Comparison of ENCODE assay signal across 8 mouse cellular contexts in the genomic region with DNA sequence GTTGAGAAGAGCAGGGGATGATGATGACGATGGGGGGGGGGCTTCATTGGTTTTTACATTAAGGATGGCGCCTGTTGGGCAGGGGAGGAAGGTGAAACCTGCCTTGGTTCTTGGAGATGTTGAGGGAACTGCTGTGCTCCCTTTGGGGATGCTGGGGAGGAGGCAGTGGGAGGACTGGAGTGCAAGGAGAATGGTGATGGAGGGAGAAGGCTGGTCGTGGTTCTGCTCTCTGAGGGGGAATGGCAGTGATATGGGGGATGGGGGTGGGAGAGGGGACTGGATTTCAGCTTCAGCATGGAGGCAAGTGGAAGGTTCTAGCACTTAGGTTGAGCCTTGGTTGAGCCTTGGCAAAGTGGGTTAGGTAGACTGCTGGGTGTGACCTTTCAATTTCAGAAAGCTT. TPM values are rescaled to one million over a fixed set of nuclear protein-coding genes. Genes with fewer than 3 reads are reported as not detected.
DNase-seq lines count a peak whose midpoint lies in the region; ATAC-seq and TF ChIP-seq lines count a peak whose summit lies in the region.

No protein-coding gene starts in this region.

- no peaks in the 10 kb centered on the region for H3K27me3 ChIP-seq in ES-Bruce4 (ENCODE audit: control insufficient read depth, insufficient read depth, low read length, poor library complexity, severe bottlenecking)
- H3K27me3 ChIP-seq in forebrain, postnatal 0 days (ENCODE audit: insufficient read depth, low read length) = no peaks in the 10 kb centered on the region
- peaks cover 36% of the 10 kb centered on the region for H3K27me3 ChIP-seq in liver, embryonic 16.5 days (ENCODE audit: control insufficient read depth, insufficient read depth, low read depth, low read length)

- TF ChIP-seq POLR2A in ES-Bruce4 (IDR thresholded peaks at IDR 0.05; ENCODE audit: insufficient read depth, low read length) = no peak

- TF ChIP-seq EP300 in ES-Bruce4 (IDR thresholded peaks at IDR 0.05; ENCODE audit: insufficient read depth, low read depth, low read length) = no peak

- no peak for ATAC-seq in forebrain, postnatal 0 days
- no peak for ATAC-seq in liver, embryonic 16.5 days (ENCODE audit: low read depth)

- intact Hi-C loops in gastrocnemius, adult 2 months (cut with DNase I) = no loop called here

- peak overlapping the region; percentile 75 for H3K4me3 ChIP-seq in gastrocnemius, adult 2 months
- H3K4me3 ChIP-seq in ES-Bruce4 (ENCODE audit: low read depth, low read length) = peak overlapping the region; percentile 91
- H3K4me3 ChIP-seq in forebrain, postnatal 0 days (ENCODE audit: low read depth, low read length) = peak overlapping the region; percentile 55
- peak overlapping the region; percentile 56 for H3K4me3 ChIP-seq in liver, embryonic 16.5 days (ENCODE audit: low read depth, low read length)

- peaks cover 3% of the 10 kb centered on the region for H3K4me1 ChIP-seq in ES-Bruce4 (ENCODE audit: control insufficient read depth, insufficient read depth, low read length)
- H3K4me1 ChIP-seq in forebrain, postnatal 0 days (ENCODE audit: insufficient read depth) = 0 out of 2 replicates have a peak, but pooled peaks cover 3% of the 10 kb centered on the region
- peaks cover 9% of the 10 kb centered on the region for H3K4me1 ChIP-seq in liver, embryonic 16.5 days (ENCODE audit: control insufficient read depth, low read depth, low read length)

- H3K9ac ChIP-seq in ES-Bruce4 (ENCODE audit: low read depth, poor library complexity, severe bottlenecking) = peak overlapping the region; percentile 90
- H3K9ac ChIP-seq in forebrain, postnatal 0 days = peak overlapping the region; percentile 72
- no peak overlapping the region for H3K9ac ChIP-seq in liver, embryonic 16.5 days (ENCODE audit: low read depth, low read length)

- H3K36me3 ChIP-seq in ES-Bruce4 (ENCODE audit: control insufficient read depth, insufficient read depth, low read length, poor library complexity, severe bottlenecking) = no peaks in the 10 kb centered on the region
- no peaks in the 10 kb centered on the region for H3K36me3 ChIP-seq in forebrain, postnatal 0 days (ENCODE audit: insufficient read depth)
- no peaks in the 10 kb centered on the region for H3K36me3 ChIP-seq in liver, embryonic 16.5 days (ENCODE audit: control insufficient read depth, insufficient read depth)

- no peak for TF ChIP-seq CTCF in gastrocnemius, adult 2 months (IDR thresholded peaks at IDR 0.05)
- TF ChIP-seq CTCF in ES-Bruce4 (IDR thresholded peaks at IDR 0.05; ENCODE audit: low read depth, low read length) = no peak
- no peak for TF ChIP-seq CTCF in forebrain, postnatal 0 days (IDR thresholded peaks at IDR 0.05; ENCODE audit: low read depth)

- H3K4me2 ChIP-seq in forebrain, postnatal 0 days (ENCODE audit: low read depth) = peak overlapping the region; percentile 53
- H3K4me2 ChIP-seq in liver, embryonic 16.5 days (ENCODE audit: low read depth, low read length) = no peak overlapping the region

- H3K27ac ChIP-seq in gastrocnemius, adult 2 months = peak overlapping the region; percentile 80; the same call in 1 of the 2 replicates
- H3K27ac ChIP-seq in ES-Bruce4 (ENCODE audit: insufficient read depth, low read length) = no peak overlapping the region
- H3K27ac ChIP-seq in forebrain, postnatal 0 days (ENCODE audit: low read depth, low read length) = peak overlapping the region; percentile 81; the same call in 1 of the 2 replicates
- H3K27ac ChIP-seq in liver, embryonic 16.5 days (ENCODE audit: low read length) = no peak overlapping the region

- DNase-seq in gastrocnemius, adult 2 months = no peak
- DNase-seq in gastrocnemius, adult 18-20 months (ENCODE audit: low spot score) = no peak
- no peak for DNase-seq in forebrain, postnatal 0 days
- DNase-seq in thymus, postnatal 4 days = no peak
- no peak for DNase-seq in cerebellum, adult 11 months
- no peak for DNase-seq in left cerebral cortex, adult 11 months (ENCODE audit: low spot score)

- 19% methylated on average over 3 of the region's 3 CpGs for WGBS in forebrain, postnatal 0 days
- 24% methylated on average over 3 of the region's 3 CpGs for WGBS in liver, embryonic 16.5 days (ENCODE audit: insufficient replicate concordance)

- H3K9me3 ChIP-seq in ES-Bruce4 (replicated peaks; ENCODE audit: control insufficient read depth, insufficient read depth, low read length, poor library complexity, severe bottlenecking) = no peaks in the 10 kb centered on the region
- H3K9me3 ChIP-seq in forebrain, postnatal 0 days (ENCODE audit: low read length) = no peaks in the 10 kb centered on the region
- H3K9me3 ChIP-seq in liver, embryonic 16.5 days (replicated peaks; ENCODE audit: control insufficient read depth, low read length) = no peaks in the 10 kb centered on the region

RNA-seq across cellular contexts. Expression of gene Fhl1, which starts 0.8 kb away (rescaled TPM):
- total RNA-seq in gastrocnemius, adult 2 months (2021) = 1,000 to 10,000 TPM in 1 of 2 experiments, 100 to 1,000 TPM in 1; 673 to 2,064 TPM
- total RNA-seq in gastrocnemius, adult 18-20 months (2021) = 1,000 to 10,000 TPM; 1,822 to 2,163 TPM
- polyA plus RNA-seq in ES-Bruce4 (2011; ENCODE audit: insufficient read depth, insufficient read length, low read depth, missing spikeins) = 162 and 169 TPM in 2 replicates
- total RNA-seq in forebrain, postnatal 0 days (2014; rRNA removed) = 130 and 202 TPM in 2 replicates
- 131 and 157 TPM in 2 replicates for polyA plus RNA-seq in forebrain, postnatal 0 days (2015; fragmentation: Nextera tagmentation; extraction: Ambion mirVana)
- 17.0 and 24.9 TPM in 2 replicates for polyA plus RNA-seq in liver, embryonic 16.5 days (2015; fragmentation: Nextera tagmentation; extraction: Ambion mirVana)

Comparison
In these comparisons a context has a peak if more than half of its experiments do, and no peak if none do; other contexts are left out.
1. H3K27ac ChIP-seq: peak in gastrocnemius, adult 2 months (single experiment) and forebrain, postnatal 0 days (single experiment); none in ES-Bruce4 (single experiment) and liver, embryonic 16.5 days (single experiment).
2. Peak in every context shown above with its lines, with median percentiles within 50 percentile points of each other: H3K4me3 ChIP-seq.